Mouse (Mus musculus): ENCODE data around the gene Lrrc43. TPM values are rescaled to one million over a fixed set of nuclear protein-coding genes. Genes with fewer than 3 reads are reported as not detected.
A peak's percentile ranks its signal among the peaks of the same experiment; 100 is the strongest.

The Lrrc43 gene
- total RNA-seq (2014; fragmentation: Nextera tagmentation) (not detected in 2 replicates), total RNA-seq (2017) (not detected in 2 replicates)

DNA sequence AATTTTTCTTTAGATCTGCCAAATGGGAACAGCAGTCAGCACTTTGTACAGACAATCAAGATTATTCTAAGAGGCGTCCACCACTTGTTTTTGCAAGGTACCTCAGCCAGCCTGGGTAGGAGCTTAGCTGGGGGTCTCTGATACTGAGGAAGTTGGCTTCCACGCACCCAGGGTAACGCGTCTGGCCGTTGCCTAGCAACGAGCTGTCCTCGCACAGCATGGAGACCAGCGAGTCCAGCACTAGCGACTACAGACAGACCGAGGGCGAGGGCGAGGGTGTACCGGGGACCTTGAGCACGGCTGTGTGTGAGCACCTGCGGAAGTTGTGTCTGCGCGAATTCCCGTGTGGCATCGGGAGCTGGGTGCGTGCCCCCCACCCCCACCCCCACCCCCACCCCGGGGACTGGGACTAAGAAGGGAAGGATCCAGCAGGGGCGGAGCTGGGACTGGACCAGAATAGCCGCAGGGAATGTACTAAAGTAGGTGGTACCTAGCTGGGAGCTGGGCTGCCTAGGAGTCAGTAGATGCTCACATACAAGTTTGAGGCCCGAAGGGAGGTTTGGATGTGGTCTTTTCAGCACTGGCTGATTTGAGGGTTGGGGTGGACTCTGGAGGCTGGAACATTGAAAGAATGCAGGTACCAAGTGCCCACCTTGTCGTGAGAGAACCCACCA is at the start of gene Lrrc43, which contains the start of gene Il31:
Lrrc43 (plus strand) TSS at position 194 of the 674 bp plus-strand sequence.
Il31 (minus strand) TSS at position 378 of the 674 bp plus-strand sequence.
- no peak for ATAC-seq (replicated peaks; ENCODE audit: low FRiP score, low TSS enrichment, poor library complexity, severe bottlenecking)

DNA sequence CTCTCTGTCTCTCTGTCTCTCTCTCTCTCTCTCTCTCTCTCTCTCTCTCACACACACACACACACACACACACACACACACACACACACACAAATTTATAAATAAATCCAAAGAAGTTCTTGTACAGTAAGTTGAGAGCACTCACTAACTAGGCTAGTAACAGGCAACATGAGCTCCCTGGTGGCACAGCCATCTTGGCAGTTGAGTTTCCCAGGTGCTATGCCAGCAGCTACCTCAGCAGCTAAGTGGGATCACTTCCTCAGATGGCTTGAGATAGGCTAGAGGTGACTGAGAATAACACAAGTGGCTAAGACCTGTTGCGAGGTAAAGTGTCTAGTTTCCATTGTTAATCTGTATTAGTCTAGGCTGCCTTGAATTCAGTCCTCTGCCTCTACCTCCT is 49.8 kb upstream of the Lrrc43 start:
- ATAC-seq (replicated peaks; ENCODE audit: low FRiP score, low TSS enrichment, poor library complexity, severe bottlenecking) = no peak

DNA sequence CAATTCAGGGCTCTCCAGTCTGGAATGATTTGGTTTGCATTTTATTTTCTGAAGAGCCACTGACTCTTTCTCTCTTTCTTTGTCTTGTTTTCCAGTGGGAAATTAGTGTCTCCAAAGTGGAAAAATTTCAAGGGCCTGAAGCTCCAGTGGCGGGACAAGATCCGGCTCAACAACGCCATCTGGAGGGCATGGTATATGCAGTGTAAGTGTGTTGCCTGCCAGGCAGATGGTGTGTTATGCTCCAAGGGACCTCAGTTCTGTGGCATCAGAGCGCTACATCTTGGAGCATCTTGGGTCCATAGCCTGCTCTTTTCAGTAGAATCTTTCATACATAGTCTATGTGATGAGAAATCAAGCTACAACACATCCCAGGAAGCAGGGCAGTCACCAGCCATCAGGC is 49.2 kb upstream of the Lrrc43 start:
- no peak for ATAC-seq (replicated peaks; ENCODE audit: low FRiP score, low TSS enrichment, poor library complexity, severe bottlenecking)

DNA sequence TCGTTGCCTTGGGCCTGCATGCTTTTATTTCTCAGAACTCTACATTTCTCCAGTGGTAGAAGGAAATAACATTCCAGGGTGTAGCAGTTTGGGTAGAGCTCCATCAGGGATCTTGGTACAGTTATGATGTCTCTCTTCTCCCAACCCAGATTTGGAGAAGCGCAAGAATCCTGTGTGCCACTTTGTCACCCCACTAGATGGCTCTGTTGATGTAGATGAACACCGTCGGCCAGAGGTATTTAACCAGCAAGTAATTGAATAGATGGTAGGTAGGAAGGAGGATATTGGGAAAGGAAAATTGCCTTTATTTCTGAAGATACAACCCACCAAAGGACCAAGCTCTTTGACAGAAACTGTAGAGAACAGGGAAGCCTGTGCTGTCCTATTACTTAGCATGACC is 48.4 kb upstream of the Lrrc43 start:
- no peak for ATAC-seq (replicated peaks; ENCODE audit: low FRiP score, low TSS enrichment, poor library complexity, severe bottlenecking)

GRCm38 (mm10) chr5:123442283-123442682 is 46.8 kb upstream of the Lrrc43 start:
- no peak for ATAC-seq (replicated peaks; ENCODE audit: low FRiP score, low TSS enrichment, poor library complexity, severe bottlenecking)

DNA sequence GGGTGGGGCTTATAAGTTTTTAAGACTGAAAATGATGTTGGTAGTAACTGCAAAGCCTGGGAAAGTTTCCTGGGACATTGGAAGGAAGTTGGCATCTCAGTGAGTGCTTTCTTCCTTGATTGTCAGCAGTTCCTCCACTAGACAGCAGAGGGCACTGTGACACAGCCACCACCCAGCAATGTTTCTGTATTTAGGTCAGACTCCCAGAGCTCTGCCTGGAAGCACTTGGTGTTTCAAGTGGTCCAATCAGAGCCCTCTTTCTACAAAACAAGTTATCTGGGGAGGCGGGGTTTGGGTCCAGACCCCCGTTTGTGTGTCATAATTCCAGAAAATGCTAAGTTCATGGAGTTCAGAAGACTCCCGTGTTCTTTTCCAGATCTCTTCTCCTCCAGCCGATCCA is 45.0 kb upstream of the Lrrc43 start:
- peak; percentile 47; the same call in 1 of the 2 replicates for ATAC-seq (replicated peaks; ENCODE audit: low FRiP score, low TSS enrichment, poor library complexity, severe bottlenecking)

DNA sequence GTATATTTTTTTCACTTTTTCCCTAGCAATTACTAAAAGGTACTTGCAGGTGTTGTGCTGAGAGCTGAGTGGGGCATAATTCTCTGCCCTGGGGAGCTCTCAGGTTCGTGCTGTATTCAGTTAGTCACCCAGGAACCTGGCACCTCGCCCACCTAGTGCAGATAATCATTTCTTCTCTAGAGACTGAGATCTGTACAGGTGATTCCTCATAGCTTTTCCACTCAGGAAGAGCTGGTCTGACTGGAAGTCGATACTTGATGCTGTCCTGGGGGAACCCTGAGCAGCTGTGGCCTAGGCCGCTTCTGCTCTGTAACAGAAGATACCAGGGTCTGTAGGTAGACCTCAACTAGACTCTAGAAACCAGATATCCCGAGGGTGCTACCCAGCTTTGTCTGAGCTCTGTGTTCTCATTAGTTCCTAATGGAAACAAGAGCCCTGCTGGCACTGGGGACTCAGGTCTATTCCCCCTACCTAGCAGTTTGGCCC is 44.2 kb upstream of the Lrrc43 start:
- no peak for ATAC-seq (replicated peaks; ENCODE audit: low FRiP score, low TSS enrichment, poor library complexity, severe bottlenecking)

- ATAC-seq (replicated peaks; ENCODE audit: low FRiP score, low TSS enrichment, poor library complexity, severe bottlenecking) = no peak
Observed at GRCm38 (mm10) chr5:123451886-123452285, 37.2 kb upstream of the Lrrc43 start.

GRCm38 (mm10) chr5:123461420-123461819 is 27.7 kb upstream of the Lrrc43 start:
- ATAC-seq (replicated peaks; ENCODE audit: low FRiP score, low TSS enrichment, poor library complexity, severe bottlenecking) = no peak

DNA sequence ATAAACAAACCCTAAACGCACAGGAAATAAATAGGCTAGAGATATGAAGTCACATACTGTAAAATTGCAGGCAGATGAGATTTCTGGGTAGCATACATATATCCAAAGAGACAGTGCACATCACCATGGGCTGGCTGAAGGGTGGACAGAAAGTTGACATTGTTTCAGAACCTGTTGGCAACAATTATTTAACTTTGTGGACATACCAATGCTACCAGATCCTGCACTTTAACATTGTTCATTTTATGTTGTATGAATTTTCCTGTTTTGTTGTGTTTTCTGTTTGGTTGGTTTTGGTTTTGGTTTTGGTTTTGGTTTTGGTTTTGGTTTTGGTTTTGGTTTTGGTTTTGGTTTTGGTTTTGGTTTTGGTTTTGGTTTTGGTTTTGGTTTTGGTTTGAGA is 24.5 kb upstream of the Lrrc43 start:
- ATAC-seq (replicated peaks; ENCODE audit: low FRiP score, low TSS enrichment, poor library complexity, severe bottlenecking) = no peak

DNA sequence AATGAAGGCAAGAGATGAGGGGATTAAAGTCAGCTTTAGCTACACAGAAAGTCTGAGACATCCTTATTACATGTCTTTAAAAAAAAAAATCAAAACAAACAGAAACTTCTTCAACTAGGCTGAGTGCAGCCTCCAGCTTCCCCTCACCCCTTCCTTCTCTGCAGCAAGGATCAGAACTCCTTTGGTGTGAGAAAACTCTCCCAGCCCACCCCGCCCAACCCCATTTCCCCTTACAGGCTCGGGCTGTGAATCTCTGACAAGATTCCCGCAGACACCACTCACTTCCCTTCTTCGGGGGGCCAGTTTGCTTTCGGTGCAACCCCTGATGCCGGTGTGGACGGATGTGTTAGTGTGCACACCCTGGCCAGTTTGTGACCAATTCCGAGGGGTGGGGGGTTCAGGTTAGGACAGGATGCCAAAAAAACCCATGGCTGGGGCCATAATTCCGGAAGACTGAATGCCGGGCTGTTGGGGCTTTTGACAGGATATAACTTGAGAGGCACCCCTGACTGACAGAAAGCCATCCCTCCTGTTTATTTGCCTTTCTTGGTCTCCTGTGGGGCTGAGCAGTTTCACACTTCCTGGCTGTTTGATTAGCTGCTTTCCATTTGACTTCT is 18.2 kb upstream of the Lrrc43 start:
- ATAC-seq (replicated peaks; ENCODE audit: low FRiP score, low TSS enrichment, poor library complexity, severe bottlenecking) = no peak

GRCm38 (mm10) chr5:123473817-123474216 is 15.3 kb upstream of the Lrrc43 start:
- no peak for ATAC-seq (replicated peaks; ENCODE audit: low FRiP score, low TSS enrichment, poor library complexity, severe bottlenecking)

- ATAC-seq (replicated peaks; ENCODE audit: low FRiP score, low TSS enrichment, poor library complexity, severe bottlenecking) = no peak
Observed at GRCm38 (mm10) chr5:123487659-123488395, 1.3 kb upstream of the Lrrc43 start.

DNA sequence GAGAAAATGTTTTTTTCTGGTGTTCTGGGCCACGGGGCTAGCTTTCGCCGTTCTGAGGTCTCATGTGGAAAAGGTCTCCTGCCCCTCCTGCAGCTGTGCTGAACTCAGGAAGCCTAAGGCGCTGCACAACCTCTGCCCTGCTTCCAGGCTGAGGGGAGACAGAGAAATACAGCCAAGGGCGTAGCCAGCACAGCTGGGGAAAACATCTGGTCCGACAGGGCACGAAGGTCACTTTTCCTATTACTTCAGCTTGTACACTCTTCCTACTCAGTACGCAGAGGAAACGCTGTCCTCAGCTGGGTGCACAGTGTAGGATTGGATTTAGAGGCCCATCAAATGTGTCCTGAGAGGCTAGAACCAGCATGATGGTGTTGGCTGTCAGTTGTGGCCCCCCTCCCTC is 830 bp downstream of the Lrrc43 start:
- no peak for ATAC-seq (replicated peaks; ENCODE audit: low FRiP score, low TSS enrichment, poor library complexity, severe bottlenecking)

- 0 out of 2 replicates have a peak, but pooled peaks have one; percentile 47 for ATAC-seq (replicated peaks; ENCODE audit: low FRiP score, low TSS enrichment, poor library complexity, severe bottlenecking)
Observed at GRCm38 (mm10) chr5:123499717-123500116, 10.6 kb downstream of the Lrrc43 start.

GRCm38 (mm10) chr5:123501973-123502372 is 12.9 kb downstream of the Lrrc43 start:
- ATAC-seq (replicated peaks; ENCODE audit: low FRiP score, low TSS enrichment, poor library complexity, severe bottlenecking) = no peak

- ATAC-seq (replicated peaks; ENCODE audit: low FRiP score, low TSS enrichment, poor library complexity, severe bottlenecking) = peak; percentile 83
Observed at GRCm38 (mm10) chr5:123507936-123508723, 19.0 kb downstream of the Lrrc43 start.

DNA sequence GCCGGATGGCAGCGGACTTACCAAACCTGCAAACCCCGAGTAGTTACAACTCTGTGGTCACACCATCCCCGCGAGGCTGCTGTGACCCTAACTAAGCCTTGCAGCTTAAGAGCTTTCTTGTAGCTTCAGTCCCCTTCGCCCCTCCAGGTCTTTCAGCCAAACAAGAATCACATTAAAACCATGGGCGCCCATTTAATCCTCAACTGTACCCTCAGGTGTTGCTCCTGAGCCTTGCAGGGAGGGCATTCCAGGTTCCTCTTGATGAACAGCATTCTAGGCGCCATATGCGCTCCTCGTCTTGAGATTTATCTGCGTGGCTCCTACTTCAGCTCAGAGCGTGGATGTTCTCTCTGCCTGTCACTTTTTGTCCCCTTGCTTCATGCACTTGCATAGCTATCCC is 19.8 kb downstream of the Lrrc43 start:
- ATAC-seq (replicated peaks; ENCODE audit: low FRiP score, low TSS enrichment, poor library complexity, severe bottlenecking) = no peak

- ATAC-seq (replicated peaks; ENCODE audit: low FRiP score, low TSS enrichment, poor library complexity, severe bottlenecking) = no peak
Observed at GRCm38 (mm10) chr5:123510160-123510559, 21.1 kb downstream of the Lrrc43 start, which contains the start of gene B3gnt4. Gene B3gnt4, plus strand, starts transcription at chr5:123510460.

All from megakaryocyte-erythroid progenitor cell, adult 5-6 weeks (primary cell).